In the genomic region with DNA sequence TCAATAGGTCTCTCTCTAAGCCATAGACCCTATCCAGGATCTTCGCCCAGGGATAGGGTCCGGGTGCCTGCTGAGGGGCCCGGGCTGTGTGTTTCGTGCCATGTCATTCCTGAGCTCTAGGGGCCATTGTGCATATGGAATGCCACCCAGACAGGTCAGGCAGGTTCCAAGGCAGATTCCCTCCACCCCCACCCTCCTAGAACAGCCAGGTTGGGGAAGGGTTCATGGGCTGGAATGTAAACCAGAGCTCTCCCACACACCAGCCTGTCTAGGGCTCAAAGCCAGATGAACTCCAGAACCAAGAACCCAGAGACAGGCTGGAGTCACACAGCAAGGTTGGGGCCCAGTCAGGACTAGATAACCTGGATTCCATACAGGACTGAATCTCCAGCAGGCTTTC, we compare ENCODE assay signal across 18 mouse cellular contexts. TPM values are rescaled to one million over a fixed set of nuclear protein-coding genes. Genes with fewer than 3 reads are reported as not detected.
A peak's percentile ranks its signal among the peaks of the same experiment; 100 is the strongest.
DNase-seq lines count a peak whose midpoint lies in the region; ATAC-seq and TF ChIP-seq lines count a peak whose summit lies in the region.
"Had no signal": no experiment of that assay in that cellular context is flagged by ENCODE, and none has a peak within 500 bp of the region (broad histone marks: within the 10 kb centered on the region; RNA-seq: fewer than 3 reads in every experiment).

No protein-coding gene starts in this region.

- WGBS in lung, embryonic 14.5 days, result 62% methylated on average over 4 of the region's 4 CpGs
- WGBS in lung, adult 2 months, result 73% methylated on average over 4 of the region's 4 CpGs
- 78% methylated on average over 4 of the region's 4 CpGs for WGBS in liver, embryonic 12.5 days (ENCODE audit: insufficient replicate concordance)
- whole genome bisulfite sequencing in stomach, postnatal 0 days, result 67% methylated on average over 4 of the region's 4 CpGs

- peaks cover 38% of the 10 kb centered on the region for H3K4me1 ChIP-seq in lung, embryonic 14.5 days (ENCODE audit: insufficient read depth)
- peaks cover 42% of the 10 kb centered on the region for H3K4me1 ChIP-seq in lung, adult 2 months (ENCODE audit: control insufficient read depth, insufficient read depth, low read length)
- peaks cover 96% of the 10 kb centered on the region for H3K4me1 ChIP-seq in liver, embryonic 12.5 days
- H3K4me1 ChIP-seq in stomach, postnatal 0 days (replicated peaks; ENCODE audit: control insufficient read depth, insufficient read depth), result peaks cover 7% of the 10 kb centered on the region; the same call in 1 of the 2 replicates

- H3K36me3 ChIP-seq in lung, embryonic 14.5 days (ENCODE audit: insufficient read depth), result no peaks in the 10 kb centered on the region
- peaks cover 15% of the 10 kb centered on the region for H3K36me3 ChIP-seq in liver, embryonic 12.5 days
- H3K36me3 ChIP-seq in stomach, postnatal 0 days (ENCODE audit: control insufficient read depth, insufficient read depth, low read length), result no peaks in the 10 kb centered on the region
- H3K36me3 ChIP-seq: heart, embryonic 12.5 days had no signal

- TF ChIP-seq EP300 in stomach, postnatal 0 days (optimal IDR thresholded peaks at IDR 0.05), result no peak

- H3K4me2 ChIP-seq in lung, embryonic 14.5 days, result no peak overlapping the region
- no peak overlapping the region for H3K4me2 ChIP-seq in liver, embryonic 12.5 days
- H3K4me2 ChIP-seq in stomach, postnatal 0 days (replicated peaks; ENCODE audit: low read depth), result no peak overlapping the region
- H3K4me2 ChIP-seq: heart, embryonic 12.5 days had no signal

- H3K27me3 ChIP-seq in lung, embryonic 14.5 days (ENCODE audit: insufficient read depth, low read length), result no peaks in the 10 kb centered on the region
- H3K27me3 ChIP-seq in liver, embryonic 12.5 days (replicated peaks), result no peaks in the 10 kb centered on the region
- no peaks in the 10 kb centered on the region for H3K27me3 ChIP-seq in stomach, postnatal 0 days (ENCODE audit: control insufficient read depth, insufficient read depth, low read length)
- H3K27me3 ChIP-seq: heart, embryonic 12.5 days had no signal

- no peaks in the 10 kb centered on the region for H3K9me3 ChIP-seq in lung, embryonic 14.5 days (ENCODE audit: low read depth, low read length)
- no peaks in the 10 kb centered on the region for H3K9me3 ChIP-seq in liver, embryonic 12.5 days (replicated peaks)
- H3K9me3 ChIP-seq in stomach, postnatal 0 days (ENCODE audit: control insufficient read depth, low read length), result no peaks in the 10 kb centered on the region
- H3K9me3 ChIP-seq: heart, embryonic 12.5 days had no signal

- no peak overlapping the region for H3K4me3 ChIP-seq in gastrocnemius, adult 2 months
- no peak overlapping the region for H3K4me3 ChIP-seq in lung, embryonic 14.5 days (ENCODE audit: low read depth, low read length)
- no peak overlapping the region for H3K4me3 ChIP-seq in lung, adult 2 months (replicated peaks; ENCODE audit: extremely low read depth, low read depth, low read length)
- no peak overlapping the region for H3K4me3 ChIP-seq in liver, embryonic 12.5 days
- H3K4me3 ChIP-seq in stomach, postnatal 0 days (ENCODE audit: low read depth, low read length), result no peak overlapping the region
- H3K4me3 ChIP-seq: erythroblast, embryonic 14.5 days; heart, embryonic 12.5 days had no signal

- intact Hi-C loops in gastrocnemius, adult 2 months (cut with DNase I), result no loop called here

- no peak for TF ChIP-seq CTCF in gastrocnemius, adult 2 months (IDR thresholded peaks at IDR 0.05)
- TF ChIP-seq CTCF in lung, embryonic 14.5 days (IDR thresholded peaks at IDR 0.05; ENCODE audit: low read depth), result no peak
- TF ChIP-seq CTCF in lung, adult 2 months (IDR thresholded peaks at IDR 0.05; ENCODE audit: insufficient read depth, low read length), result no peak
- no peak for TF ChIP-seq CTCF in stomach, postnatal 0 days (IDR thresholded peaks at IDR 0.05; ENCODE audit: low read depth)

- TF ChIP-seq POLR2A in lung, adult 2 months (IDR thresholded peaks at IDR 0.05; ENCODE audit: borderline replicate concordance, extremely low read depth, low read depth, low read length), result no peak

- H3K27ac ChIP-seq in gastrocnemius, adult 2 months, result peak overlapping the region; percentile 75
- peak overlapping the region; percentile 61 for H3K27ac ChIP-seq in lung, embryonic 14.5 days (ENCODE audit: low read depth)
- H3K27ac ChIP-seq in liver, embryonic 12.5 days, result peak overlapping the region; percentile 75; the same call in 1 of the 2 replicates
- peak overlapping the region; percentile 45 for H3K27ac ChIP-seq in stomach, postnatal 0 days (replicated peaks)
- H3K27ac ChIP-seq: hindbrain, postnatal 0 days had no signal

- no peak overlapping the region for H3K9ac ChIP-seq in lung, embryonic 14.5 days
- H3K9ac ChIP-seq in liver, embryonic 12.5 days, result no peak overlapping the region
- no peak overlapping the region; the same call in 1 of the 2 replicates for H3K9ac ChIP-seq in stomach, postnatal 0 days (ENCODE audit: low read length)
- H3K9ac ChIP-seq: heart, embryonic 12.5 days had no signal

- ATAC-seq in lung, embryonic 14.5 days (ENCODE audit: insufficient read depth), result peak; percentile 57
- ATAC-seq in liver, embryonic 12.5 days, result no peak
- ATAC-seq in stomach, postnatal 0 days (ENCODE audit: low FRiP score, low TSS enrichment), result peak; percentile 21; the same call in 1 of the 2 replicates
- ATAC-seq: hindbrain, postnatal 0 days had no signal

- no peak for DNase-seq in gastrocnemius, adult 2 months
- DNase-seq in gastrocnemius, postnatal 25 days, result no peak
- peak; percentile 63 for DNase-seq in lung, embryonic 14.5 days
- DNase-seq in lung, adult 2 months, result no peak
- no peak for DNase-seq in stomach, postnatal 0 days (ENCODE audit: low spot score)
- no peak for DNase-seq in B cell, adult 2 months
- no peak for DNase-seq in testis, postnatal 10 days (ENCODE audit: low spot score)
- DNase-seq: adrenal gland, postnatal 25 days; cerebellum, adult 9-10 months; gastrocnemius, postnatal 36 days; heart, postnatal 36 days; kidney, postnatal 25 days; midbrain, embryonic 14.5 days; right cerebral cortex, adult 18-20 months had no signal

RNA-seq across cellular contexts. Expression of a gene that starts 16.2 kb away (rescaled TPM):
- 10 to 100 TPM; 15.7 to 65.1 TPM for total RNA-seq in gastrocnemius, adult 2 months (2021)
- 10 to 100 TPM; 12.4 to 16.9 TPM for total RNA-seq in gastrocnemius, postnatal 25 days (2021)
- polyA plus RNA-seq in lung, embryonic 14.5 days (2014; fragmentation: Nextera tagmentation; extraction: Ambion mirVana), result 7.5 and 8.5 TPM in 2 replicates
- polyA plus RNA-seq in lung, adult 2 months (2012; rRNA removed), result 103 and 126 TPM in 2 replicates
- polyA plus RNA-seq in liver, embryonic 12.5 days (2016; fragmentation: Nextera tagmentation; extraction: Ambion mirVana), result 11.1 and 11.7 TPM in 2 replicates
- polyA plus RNA-seq in stomach, postnatal 0 days (2015; fragmentation: Nextera tagmentation; extraction: Ambion mirVana), result 23.6 and 29.6 TPM in 2 replicates

RNA-seq across cellular contexts. Expression of a gene that starts 32.4 kb away (rescaled TPM):
- 10 to 100 TPM; 60.2 to 60.9 TPM for total RNA-seq in gastrocnemius, adult 2 months (2021)
- 10 to 100 TPM; 52.1 to 56.5 TPM for total RNA-seq in gastrocnemius, postnatal 25 days (2021)
- polyA plus RNA-seq in lung, embryonic 14.5 days (2014; fragmentation: Nextera tagmentation; extraction: Ambion mirVana), result 157 and 161 TPM in 2 replicates
- polyA plus RNA-seq in lung, adult 2 months (2012; rRNA removed), result 26.1 and 32.8 TPM in 2 replicates
- polyA plus RNA-seq in liver, embryonic 12.5 days (2016; fragmentation: Nextera tagmentation; extraction: Ambion mirVana), result 174 and 192 TPM in 2 replicates
- 52.2 and 57.6 TPM in 2 replicates for polyA plus RNA-seq in stomach, postnatal 0 days (2015; fragmentation: Nextera tagmentation; extraction: Ambion mirVana)

RNA-seq across cellular contexts. Expression of a gene that starts 38.2 kb away (rescaled TPM):
- 1 to 10 TPM in 1 of 2 experiments, under 1 TPM in 1; 0.67 to 5.5 TPM for total RNA-seq in gastrocnemius, adult 2 months (2021)
- under 1 TPM; 0.38 TPM for total RNA-seq in gastrocnemius, postnatal 25 days (2021)
- not detected in 2 replicates for polyA plus RNA-seq in lung, embryonic 14.5 days (2014; fragmentation: Nextera tagmentation; extraction: Ambion mirVana)
- polyA plus RNA-seq in lung, adult 2 months (2012; rRNA removed), result 2.9 and 7.0 TPM in 2 replicates
- 0.12 TPM in 1 of 2 replicates, not detected in the other for polyA plus RNA-seq in liver, embryonic 12.5 days (2016; fragmentation: Nextera tagmentation; extraction: Ambion mirVana)
- 12.9 and 13.0 TPM in 2 replicates for polyA plus RNA-seq in stomach, postnatal 0 days (2015; fragmentation: Nextera tagmentation; extraction: Ambion mirVana)
- total RNA-seq: heart, postnatal 36 days; hindbrain, postnatal 0 days had no signal
- polyA plus RNA-seq: erythroblast, embryonic 14.5 days; heart, embryonic 12.5 days; hindbrain, postnatal 0 days; midbrain, embryonic 14.5 days had no signal
